Mouse (Mus musculus): ENCODE results near the gene Fgfrl1.

DNA sequence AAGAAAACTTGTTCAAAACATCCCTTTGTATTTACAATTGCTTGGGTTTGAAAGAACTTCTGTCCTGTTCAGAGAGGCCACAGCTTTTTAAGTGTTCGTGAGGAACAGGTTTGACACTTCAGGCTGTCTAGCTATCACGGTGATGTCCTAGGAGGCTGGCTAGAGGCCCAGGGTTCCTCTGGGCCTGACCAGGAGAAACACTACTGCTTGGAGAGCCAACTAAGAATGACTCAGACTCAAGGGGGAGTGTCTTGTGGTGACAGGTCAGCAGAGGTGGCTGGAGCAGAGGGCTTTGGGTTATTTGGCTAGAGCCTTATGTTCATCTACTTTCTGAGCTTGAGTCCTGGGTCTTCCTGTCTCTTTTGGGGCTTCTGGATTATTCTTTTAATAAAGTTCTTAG lies 31.8 kb downstream of the Fgfrl1 start:
- no peak for TF ChIP-seq CTCF (IDR thresholded peaks at IDR 0.05; ENCODE audit: low read depth, low read length)
- TF ChIP-seq GATA1 (IDR thresholded peaks at IDR 0.05; ENCODE audit: borderline replicate concordance, low read length), result no peak
